Mouse (Mus musculus): ENCODE measurements around the gene Gm42906. TPM values are rescaled to one million over a fixed set of nuclear protein-coding genes. Genes with fewer than 3 reads are reported as not detected.

Gm42906 gene
- polyA plus RNA-seq, 1 experiment from 2014 or later, result not detected

DNA sequence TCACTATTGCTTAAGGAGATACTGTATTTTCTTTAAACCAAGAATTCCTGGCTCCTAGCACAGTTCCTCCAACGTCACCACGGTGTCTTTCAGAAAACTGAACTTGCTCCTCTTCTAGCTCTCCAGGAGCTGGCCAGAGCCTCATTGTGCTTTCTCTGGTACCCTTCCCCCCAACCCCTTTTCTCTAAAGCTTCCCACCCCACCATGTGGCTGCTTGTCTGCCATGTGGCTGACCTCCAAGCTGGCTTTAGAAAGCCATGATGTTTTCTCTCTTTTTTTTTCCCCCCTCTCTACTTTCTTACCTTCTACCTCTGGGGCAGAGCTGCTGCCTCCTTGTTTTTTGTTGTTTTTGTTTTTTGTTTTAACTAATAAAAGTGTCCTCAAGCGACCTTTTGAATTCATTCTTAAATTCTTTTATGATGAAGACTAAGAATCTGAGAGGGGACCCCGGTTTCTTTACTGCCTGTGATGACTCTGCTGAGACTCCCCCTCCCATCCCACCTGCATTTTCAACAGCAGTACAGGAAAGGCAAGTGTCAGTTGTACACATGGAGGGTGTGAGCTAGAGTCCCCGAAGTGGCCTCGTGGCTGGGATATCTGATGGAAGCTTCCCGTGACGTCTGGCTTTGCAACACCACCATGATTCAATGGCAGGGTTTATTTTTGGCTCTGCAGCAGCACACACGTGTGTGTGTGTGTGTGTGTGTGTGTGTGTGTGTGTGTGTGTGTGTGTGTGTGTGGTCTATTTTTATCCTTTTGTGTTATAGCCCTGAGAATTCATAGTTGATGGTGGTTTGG is 393.0 kb downstream of the Gm42906 start:
- no peak overlapping the region for H3K4me3 ChIP-seq
- no peak overlapping the region for H3K9ac ChIP-seq
- H3K4me1 ChIP-seq, result no peaks in the 10 kb centered on the region
- ATAC-seq (ENCODE audit: low FRiP score), result no peak
- no peaks in the 10 kb centered on the region for H3K36me3 ChIP-seq
- 72% methylated on average over 9 of the region's 9 CpGs for WGBS
- no peaks in the 10 kb centered on the region for H3K27me3 ChIP-seq
- no peak overlapping the region for H3K4me2 ChIP-seq (replicated peaks)
- H3K9me3 ChIP-seq (replicated peaks), result no peaks in the 10 kb centered on the region
- H3K27ac ChIP-seq, result no peak overlapping the region

GRCm38 (mm10) chr5:151028906-151029305 is 399.1 kb downstream of the Gm42906 start:
- H3K4me3 ChIP-seq, result no peak overlapping the region
- 69% methylated on average over 6 of the region's 6 CpGs for WGBS
- peaks cover 10% of the 10 kb centered on the region for H3K4me1 ChIP-seq
- no peak overlapping the region for H3K4me2 ChIP-seq (replicated peaks)
- ATAC-seq (ENCODE audit: low FRiP score), result no peak
- H3K27ac ChIP-seq, result no peak overlapping the region
- H3K9me3 ChIP-seq (replicated peaks), result no peaks in the 10 kb centered on the region
- no peak overlapping the region for H3K9ac ChIP-seq
- H3K36me3 ChIP-seq, result no peaks in the 10 kb centered on the region
- no peaks in the 10 kb centered on the region for H3K27me3 ChIP-seq

DNA sequence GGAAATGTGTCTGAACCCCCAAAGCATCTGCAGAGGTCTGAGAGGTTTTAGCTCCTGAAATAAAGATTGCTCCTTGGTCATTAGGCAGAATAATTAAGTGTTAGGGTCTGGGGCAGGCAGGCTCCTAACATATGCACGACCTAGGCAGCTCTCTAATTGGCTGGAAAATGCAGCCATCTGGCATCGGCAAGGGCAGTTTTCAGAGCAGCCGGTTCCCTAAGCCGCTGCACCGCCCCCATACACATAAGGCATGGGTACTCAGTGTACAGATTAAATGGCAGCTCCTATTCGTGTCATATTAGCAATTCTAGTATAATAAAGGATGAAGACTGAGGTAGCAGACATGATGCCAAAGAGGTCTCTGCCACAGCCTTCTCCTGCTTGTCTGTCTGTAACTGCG is 400.8 kb downstream of the Gm42906 start:
- no peak overlapping the region for H3K4me2 ChIP-seq (replicated peaks)
- no peaks in the 10 kb centered on the region for H3K27me3 ChIP-seq
- peaks cover 17% of the 10 kb centered on the region for H3K4me1 ChIP-seq
- H3K36me3 ChIP-seq, result no peaks in the 10 kb centered on the region
- no peak overlapping the region for H3K4me3 ChIP-seq
- 36% methylated on average over 7 of the region's 7 CpGs for WGBS
- H3K27ac ChIP-seq, result no peak overlapping the region
- no peak overlapping the region for H3K9ac ChIP-seq
- ATAC-seq (ENCODE audit: low FRiP score), result peak; percentile 90
- no peaks in the 10 kb centered on the region for H3K9me3 ChIP-seq (replicated peaks)

DNA sequence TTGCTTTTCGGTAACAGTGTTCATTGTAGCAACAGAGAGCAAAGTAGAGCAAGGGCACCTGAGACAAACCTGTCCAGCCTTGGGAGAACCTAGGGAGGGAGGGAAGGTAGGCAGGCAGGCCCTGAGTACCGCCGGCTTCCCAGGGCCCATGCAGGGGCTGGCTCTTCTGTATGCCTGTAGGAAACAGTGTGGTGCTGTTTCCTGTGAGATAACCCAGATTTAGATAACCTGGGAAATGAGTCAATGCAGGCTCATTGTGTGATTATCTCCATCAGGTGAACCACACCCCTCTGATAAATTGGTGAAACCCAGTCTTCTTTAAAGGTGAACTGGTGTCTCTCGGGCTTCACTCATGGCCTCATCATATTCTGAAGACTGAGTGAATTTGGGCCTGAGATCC is 401.9 kb downstream of the Gm42906 start:
- H3K4me1 ChIP-seq, result peaks cover 17% of the 10 kb centered on the region
- H3K36me3 ChIP-seq, result no peaks in the 10 kb centered on the region
- 94% methylated on average over 4 of the region's 4 CpGs for WGBS
- no peak overlapping the region for H3K27ac ChIP-seq
- H3K9ac ChIP-seq, result no peak overlapping the region
- no peak for ATAC-seq (ENCODE audit: low FRiP score)
- no peaks in the 10 kb centered on the region for H3K9me3 ChIP-seq (replicated peaks)
- H3K4me2 ChIP-seq (replicated peaks), result no peak overlapping the region
- H3K4me3 ChIP-seq, result no peak overlapping the region
- no peaks in the 10 kb centered on the region for H3K27me3 ChIP-seq

GRCm38 (mm10) chr5:151024483-151024882 is 403.5 kb downstream of the Gm42906 start:
- WGBS, result 83% methylated on average over 2 of the region's 2 CpGs
- no peak for ATAC-seq (ENCODE audit: low FRiP score)
- Histone ChIP-seq H3K27ac (no peak overlapping the region), H3K4me2 (replicated peaks) (no peak overlapping the region), H3K9me3 (replicated peaks) (no peaks in the 10 kb centered on the region), H3K4me3 (no peak overlapping the region), H3K27me3 (no peaks in the 10 kb centered on the region), H3K9ac (no peak overlapping the region), H3K36me3 (no peaks in the 10 kb centered on the region), H3K4me1 (peaks cover 17% of the 10 kb centered on the region)

DNA sequence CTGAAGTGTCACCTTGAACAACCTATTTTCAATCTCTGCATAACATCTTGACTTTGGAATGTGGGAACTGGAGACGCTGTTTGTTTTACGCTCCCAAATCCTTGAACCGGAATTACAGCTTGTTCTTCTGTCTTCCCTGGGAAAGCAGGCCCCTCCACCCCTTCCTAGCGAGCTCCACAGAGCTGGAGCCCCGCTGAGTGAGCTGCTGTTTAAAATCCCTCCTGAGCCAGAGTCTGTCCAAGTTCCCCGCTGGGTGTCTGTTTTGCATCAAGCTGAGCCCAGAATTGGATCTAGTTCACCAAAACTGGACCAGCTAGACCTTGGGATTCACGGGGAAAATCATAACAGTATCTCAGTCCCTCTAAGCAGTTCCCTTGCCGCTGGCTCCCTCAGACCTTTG is 404.5 kb downstream of the Gm42906 start:
- Histone ChIP-seq H3K4me1 (peaks cover 17% of the 10 kb centered on the region), H3K9me3 (replicated peaks) (no peaks in the 10 kb centered on the region), H3K27me3 (no peaks in the 10 kb centered on the region)

GRCm38 (mm10) chr5:151022939-151023338 is 405.0 kb downstream of the Gm42906 start:
- Histone ChIP-seq H3K4me2 (replicated peaks) (no peak overlapping the region), H3K36me3 (no peaks in the 10 kb centered on the region), H3K27ac (no peak overlapping the region), H3K27me3 (no peaks in the 10 kb centered on the region), H3K4me3 (no peak overlapping the region), H3K4me1 (peaks cover 15% of the 10 kb centered on the region), H3K9ac (no peak overlapping the region), H3K9me3 (replicated peaks) (no peaks in the 10 kb centered on the region)
- ATAC-seq (ENCODE audit: low FRiP score), result no peak
- WGBS, result 14% methylated on average over 1 of the region's 1 CpGs

More for the DNA sequence above, 404.5 kb downstream of the Gm42906 start:
- 13% methylated on average over 8 of the region's 8 CpGs for WGBS
- Histone ChIP-seq H3K4me2 (replicated peaks) (peak overlapping the region; percentile 29; the same call in 1 of the 2 replicates), H3K27ac (no peak overlapping the region), H3K36me3 (no peaks in the 10 kb centered on the region), H3K9ac (no peak overlapping the region), H3K4me3 (no peak overlapping the region)
- no peak for ATAC-seq (ENCODE audit: low FRiP score)

GRCm38 (mm10) chr5:151022026-151022425 is 405.9 kb downstream of the Gm42906 start:
- no peak overlapping the region for H3K27ac ChIP-seq
- H3K4me3 ChIP-seq, result no peak overlapping the region
- H3K9me3 ChIP-seq (replicated peaks), result no peaks in the 10 kb centered on the region
- no peak overlapping the region for H3K4me2 ChIP-seq (replicated peaks)
- H3K27me3 ChIP-seq, result no peaks in the 10 kb centered on the region
- ATAC-seq (ENCODE audit: low FRiP score), result no peak
- WGBS, result 81% methylated on average over 7 of the region's 7 CpGs
- H3K36me3 ChIP-seq, result no peaks in the 10 kb centered on the region
- no peak overlapping the region for H3K9ac ChIP-seq
- H3K4me1 ChIP-seq, result peaks cover 8% of the 10 kb centered on the region; the same call in 1 of the 2 replicates

DNA sequence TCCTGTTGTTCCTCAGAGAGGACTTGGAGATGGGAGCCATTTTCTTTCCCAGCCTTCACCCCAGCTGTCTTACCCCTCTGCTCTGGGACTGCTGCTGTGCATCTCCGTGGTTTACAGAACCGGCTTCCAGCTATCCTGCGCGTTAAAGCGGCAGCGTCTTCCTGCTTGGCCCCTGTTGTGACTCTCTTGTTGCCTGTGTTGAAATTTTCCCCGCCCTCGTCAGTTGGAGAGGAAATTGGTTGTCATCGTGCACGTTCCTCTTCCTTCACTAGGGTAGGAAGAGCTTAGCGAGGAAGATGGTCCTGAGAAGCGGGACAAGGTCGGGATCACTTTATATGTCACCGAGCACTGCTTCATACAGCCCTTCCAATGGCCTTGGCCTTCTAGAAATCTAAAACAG is 407.1 kb downstream of the Gm42906 start:
- 71% methylated on average over 14 of the region's 14 CpGs for WGBS
- Histone ChIP-seq H3K4me3 (no peak overlapping the region), H3K9ac (no peak overlapping the region), H3K27me3 (no peaks in the 10 kb centered on the region), H3K9me3 (replicated peaks) (no peaks in the 10 kb centered on the region), H3K36me3 (no peaks in the 10 kb centered on the region), H3K4me2 (replicated peaks) (no peak overlapping the region), H3K4me1 (peaks cover 7% of the 10 kb centered on the region; the same call in 1 of the 2 replicates), H3K27ac (no peak overlapping the region)
- no peak for ATAC-seq (ENCODE audit: low FRiP score)

DNA sequence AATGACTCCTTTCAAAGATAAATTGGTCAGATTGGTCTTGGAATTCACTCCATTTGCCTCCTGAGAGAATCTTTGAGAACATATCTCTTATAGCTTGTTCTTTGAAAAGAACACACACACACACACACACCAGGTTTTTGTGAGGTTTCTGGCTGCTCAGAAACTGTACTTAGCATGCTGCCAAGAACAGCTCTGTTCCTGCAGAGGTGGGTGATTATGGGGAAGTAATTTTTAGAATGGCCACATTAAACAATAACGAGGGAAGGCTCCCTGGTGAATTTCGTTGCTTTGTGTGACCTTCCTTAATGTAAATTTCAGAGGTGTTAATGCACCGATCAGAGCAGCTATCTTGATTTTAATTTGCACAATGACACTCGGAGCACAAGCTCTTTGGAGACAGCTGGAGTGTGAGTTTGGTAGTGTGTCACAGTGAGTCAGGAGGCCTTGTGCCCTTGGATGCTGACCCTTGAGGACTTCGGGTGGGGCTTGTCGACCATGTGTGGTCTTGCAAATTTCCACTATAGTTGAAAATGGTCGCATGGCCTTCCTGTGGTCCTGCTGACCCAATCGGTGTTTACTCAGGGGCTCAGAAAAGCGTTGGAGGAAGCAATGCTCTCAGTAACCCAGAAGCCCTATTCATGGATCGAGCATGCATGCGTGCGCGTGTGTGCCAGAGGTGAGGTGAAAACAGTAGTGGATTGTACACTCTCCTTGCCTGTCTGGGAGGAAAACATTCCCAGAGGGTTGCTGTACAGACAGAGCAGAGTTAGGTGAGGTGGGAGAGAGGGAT is 407.7 kb downstream of the Gm42906 start:
- no peaks in the 10 kb centered on the region for H3K9me3 ChIP-seq (replicated peaks)
- H3K27ac ChIP-seq, result no peak overlapping the region
- no peak overlapping the region for H3K4me3 ChIP-seq
- no peak overlapping the region for H3K4me2 ChIP-seq (replicated peaks)
- ATAC-seq (ENCODE audit: low FRiP score), result no peak
- no peak overlapping the region for H3K9ac ChIP-seq
- no peaks in the 10 kb centered on the region for H3K27me3 ChIP-seq
- peaks cover 7% of the 10 kb centered on the region; the same call in 1 of the 2 replicates for H3K4me1 ChIP-seq
- 71% methylated on average over 13 of the region's 13 CpGs for WGBS
- H3K36me3 ChIP-seq, result no peaks in the 10 kb centered on the region

DNA sequence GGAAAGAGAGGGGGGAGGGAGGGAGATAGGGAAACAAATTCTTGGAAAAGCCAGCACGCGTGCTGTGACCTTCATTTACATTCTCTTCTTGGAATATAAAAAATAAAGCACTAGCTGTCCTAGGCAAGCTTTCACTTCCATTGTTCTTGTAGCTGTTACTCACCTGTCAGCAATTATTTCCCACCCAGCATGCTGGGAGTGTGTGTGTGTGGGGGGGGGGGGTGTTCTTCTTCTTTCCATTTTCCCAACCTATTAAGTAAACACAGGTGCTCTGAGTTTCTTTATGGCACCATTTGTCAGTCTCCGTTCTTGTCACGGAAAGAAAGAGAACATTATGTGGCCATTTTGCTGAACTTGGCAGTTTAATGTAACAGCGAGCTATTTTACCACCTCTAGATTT is 409.0 kb downstream of the Gm42906 start:
- no peak overlapping the region for H3K27ac ChIP-seq
- no peak for ATAC-seq (ENCODE audit: low FRiP score)
- WGBS, result 75% methylated on average over 5 of the region's 5 CpGs

DNA sequence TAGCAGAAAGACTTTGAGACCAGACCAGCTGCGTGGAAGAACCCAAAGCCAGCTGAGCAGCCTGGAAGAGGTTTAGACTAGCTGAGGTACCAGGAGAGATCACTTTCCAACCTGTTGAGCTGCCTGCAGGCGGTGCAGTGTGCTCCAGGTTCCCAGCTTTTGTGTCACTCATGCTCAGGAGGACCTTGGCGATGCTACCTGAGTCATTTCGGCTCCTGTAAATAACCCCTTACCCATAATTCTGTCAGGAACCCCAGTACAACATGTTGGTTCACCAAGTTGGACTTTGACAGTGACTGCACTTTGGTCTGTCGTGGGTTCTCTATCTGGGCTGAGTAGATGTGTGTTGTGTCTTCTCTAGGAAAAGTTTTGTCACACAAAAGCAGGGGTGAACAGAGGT is 409.5 kb downstream of the Gm42906 start:
- Histone ChIP-seq H3K27ac (no peak overlapping the region), H3K4me3 (no peak overlapping the region), H3K36me3 (no peaks in the 10 kb centered on the region), H3K9me3 (replicated peaks) (no peaks in the 10 kb centered on the region), H3K4me2 (replicated peaks) (no peak overlapping the region), H3K9ac (no peak overlapping the region), H3K27me3 (no peaks in the 10 kb centered on the region), H3K4me1 (peaks cover 4% of the 10 kb centered on the region; the same call in 1 of the 2 replicates)
- no peak for ATAC-seq (ENCODE audit: low FRiP score)
- WGBS, result 83% methylated on average over 5 of the region's 5 CpGs

More for the DNA sequence above, 409.0 kb downstream of the Gm42906 start:
- Histone ChIP-seq H3K36me3 (no peaks in the 10 kb centered on the region), H3K9ac (no peak overlapping the region), H3K4me3 (no peak overlapping the region), H3K27me3 (no peaks in the 10 kb centered on the region), H3K4me2 (replicated peaks) (no peak overlapping the region), H3K9me3 (replicated peaks) (no peaks in the 10 kb centered on the region), H3K4me1 (peaks cover 7% of the 10 kb centered on the region; the same call in 1 of the 2 replicates)
